Mouse (Mus musculus): ENCODE data around the gene Slc44a5. TPM values are rescaled to one million over a fixed set of nuclear protein-coding genes. Genes with fewer than 3 reads are reported as not detected.

Slc44a5 gene
- polyA plus RNA-seq, 1 experiment from 2014 or later = 0.58 TPM

GRCm38 (mm10) chr3:153944335-153944990, 28.8 kb upstream of the Slc44a5 start, which contains the start of gene Acadm:
Gene Acadm, minus strand, starts transcription at chr3:153944632.
- WGBS = under 1% methylated on average over 41 of the region's 41 CpGs
- peaks cover 18% of the 10 kb centered on the region for H3K4me1 ChIP-seq
- no peaks in the 10 kb centered on the region for H3K9me3 ChIP-seq (replicated peaks)

GRCm38 (mm10) chr3:153947271-153947670, 26.0 kb upstream of the Slc44a5 start:
- peaks cover 18% of the 10 kb centered on the region for H3K4me1 ChIP-seq
- H3K27ac ChIP-seq = no peak overlapping the region
- H3K9ac ChIP-seq = no peak overlapping the region
- H3K27me3 ChIP-seq = no peaks in the 10 kb centered on the region
- WGBS = 79% methylated on average over 4 of the region's 4 CpGs
- H3K4me2 ChIP-seq = no peak overlapping the region
- H3K4me3 ChIP-seq (replicated peaks) = no peak overlapping the region
- H3K9me3 ChIP-seq (replicated peaks) = no peaks in the 10 kb centered on the region
- no peak for ATAC-seq (replicated peaks; ENCODE audit: low FRiP score)
- H3K36me3 ChIP-seq = no peaks in the 10 kb centered on the region

More at GRCm38 (mm10) chr3:153944335-153944990, 28.8 kb upstream of the Slc44a5 start, which contains the start of gene Acadm:
- Histone ChIP-seq H3K27ac (peak within 1 kb of the TSS; percentile 92), H3K9ac (peak within 1 kb of the TSS; percentile 79), H3K27me3 (no peaks in the 10 kb centered on the region), H3K4me2 (peak within 1 kb of the TSS; percentile 74), H3K4me3 (replicated peaks) (peak within 1 kb of the TSS; percentile 90), H3K36me3 (peaks cover 22% of the 10 kb centered on the region)
- ATAC-seq (replicated peaks; ENCODE audit: low FRiP score) = peak; percentile 98

GRCm38 (mm10) chr3:153948176-153948575, 25.1 kb upstream of the Slc44a5 start:
- Histone ChIP-seq H3K36me3 (no peaks in the 10 kb centered on the region), H3K4me2 (no peak overlapping the region), H3K27me3 (no peaks in the 10 kb centered on the region), H3K9me3 (replicated peaks) (no peaks in the 10 kb centered on the region), H3K27ac (no peak overlapping the region), H3K9ac (no peak overlapping the region), H3K4me1 (peaks cover 9% of the 10 kb centered on the region), H3K4me3 (replicated peaks) (no peak overlapping the region)
- no peak for ATAC-seq (replicated peaks; ENCODE audit: low FRiP score)
- 60% methylated on average over 2 of the region's 2 CpGs for WGBS

GRCm38 (mm10) chr3:153957916-153958315, 15.3 kb upstream of the Slc44a5 start:
- no peaks in the 10 kb centered on the region for H3K36me3 ChIP-seq
- WGBS = 88% methylated on average over 5 of the region's 5 CpGs
- H3K4me2 ChIP-seq = no peak overlapping the region
- H3K27ac ChIP-seq = no peak overlapping the region
- H3K4me3 ChIP-seq (replicated peaks) = no peak overlapping the region
- no peak overlapping the region for H3K9ac ChIP-seq
- no peaks in the 10 kb centered on the region for H3K27me3 ChIP-seq
- H3K4me1 ChIP-seq = no peaks in the 10 kb centered on the region
- no peak for ATAC-seq (replicated peaks; ENCODE audit: low FRiP score)
- no peaks in the 10 kb centered on the region for H3K9me3 ChIP-seq (replicated peaks)

GRCm38 (mm10) chr3:153959035-153959730, 14.1 kb upstream of the Slc44a5 start:
- Histone ChIP-seq H3K36me3 (no peaks in the 10 kb centered on the region), H3K27ac (no peak overlapping the region), H3K9ac (no peak overlapping the region), H3K4me3 (replicated peaks) (no peak overlapping the region), H3K9me3 (replicated peaks) (no peaks in the 10 kb centered on the region), H3K4me1 (no peaks in the 10 kb centered on the region), H3K27me3 (no peaks in the 10 kb centered on the region), H3K4me2 (no peak overlapping the region)
- 100% methylated on average over 1 of the region's 1 CpGs for WGBS
- ATAC-seq (replicated peaks; ENCODE audit: low FRiP score) = peak; percentile 26; the same call in 1 of the 2 replicates

GRCm38 (mm10) chr3:153959731-153960207, 13.5 kb upstream of the Slc44a5 start:
- no peaks in the 10 kb centered on the region for H3K9me3 ChIP-seq (replicated peaks)

GRCm38 (mm10) chr3:153960884-153961283, 12.4 kb upstream of the Slc44a5 start:
- Histone ChIP-seq H3K4me2 (no peak overlapping the region), H3K4me3 (replicated peaks) (no peak overlapping the region), H3K9me3 (replicated peaks) (no peaks in the 10 kb centered on the region), H3K4me1 (0 out of 2 replicates have a peak, but pooled peaks cover 4% of the 10 kb centered on the region), H3K9ac (no peak overlapping the region), H3K27ac (no peak overlapping the region), H3K27me3 (no peaks in the 10 kb centered on the region), H3K36me3 (no peaks in the 10 kb centered on the region)
- ATAC-seq (replicated peaks; ENCODE audit: low FRiP score) = no peak
- 58% methylated on average over 2 of the region's 2 CpGs for WGBS

More at GRCm38 (mm10) chr3:153959731-153960207, 13.5 kb upstream of the Slc44a5 start:
- Histone ChIP-seq H3K27me3 (no peaks in the 10 kb centered on the region), H3K36me3 (no peaks in the 10 kb centered on the region), H3K4me3 (replicated peaks) (no peak overlapping the region), H3K27ac (no peak overlapping the region), H3K9ac (no peak overlapping the region), H3K4me2 (no peak overlapping the region), H3K4me1 (no peaks in the 10 kb centered on the region)
- ATAC-seq (replicated peaks; ENCODE audit: low FRiP score) = no peak; the same call in 1 of the 2 replicates
- 76% methylated on average over 9 of the region's 9 CpGs for WGBS

- Histone ChIP-seq H3K4me2 (no peak overlapping the region), H3K27ac (no peak overlapping the region), H3K4me1 (0 out of 2 replicates have a peak, but pooled peaks cover 4% of the 10 kb centered on the region), H3K36me3 (no peaks in the 10 kb centered on the region), H3K27me3 (no peaks in the 10 kb centered on the region), H3K9me3 (replicated peaks) (no peaks in the 10 kb centered on the region), H3K9ac (no peak overlapping the region), H3K4me3 (replicated peaks) (no peak overlapping the region)
- ATAC-seq (replicated peaks; ENCODE audit: low FRiP score) = 0 out of 2 replicates have a peak, but pooled peaks have one; percentile 50
- WGBS = 69% methylated on average over 6 of the region's 6 CpGs
Observed at GRCm38 (mm10) chr3:153961632-153962389, 11.4 kb upstream of the Slc44a5 start.

GRCm38 (mm10) chr3:153967447-153967846, 5.8 kb upstream of the Slc44a5 start:
- Histone ChIP-seq H3K9ac (no peak overlapping the region), H3K4me2 (no peak overlapping the region), H3K27me3 (peaks cover 15% of the 10 kb centered on the region), H3K9me3 (replicated peaks) (no peaks in the 10 kb centered on the region), H3K4me1 (0 out of 2 replicates have a peak, but pooled peaks cover 4% of the 10 kb centered on the region), H3K36me3 (no peaks in the 10 kb centered on the region), H3K27ac (no peak overlapping the region), H3K4me3 (replicated peaks) (no peak overlapping the region)
- 77% methylated on average over 5 of the region's 5 CpGs for WGBS
- ATAC-seq (replicated peaks; ENCODE audit: low FRiP score) = 0 out of 2 replicates have a peak, but pooled peaks have one; percentile 61

- no peak overlapping the region for H3K4me2 ChIP-seq
- H3K36me3 ChIP-seq = no peaks in the 10 kb centered on the region
- no peak overlapping the region for H3K9ac ChIP-seq
- WGBS = 49% methylated on average over 4 of the region's 4 CpGs
- H3K4me1 ChIP-seq = peaks cover 11% of the 10 kb centered on the region
- no peaks in the 10 kb centered on the region for H3K9me3 ChIP-seq (replicated peaks)
- no peak overlapping the region for H3K27ac ChIP-seq
- H3K27me3 ChIP-seq = peaks cover 26% of the 10 kb centered on the region
- H3K4me3 ChIP-seq (replicated peaks) = no peak overlapping the region
- no peak for ATAC-seq (replicated peaks; ENCODE audit: low FRiP score)
Observed at GRCm38 (mm10) chr3:153968549-153968948, 4.7 kb upstream of the Slc44a5 start.

- 75% methylated on average over 4 of the region's 4 CpGs for WGBS
- Histone ChIP-seq H3K4me1 (peaks cover 20% of the 10 kb centered on the region), H3K9ac (no peak overlapping the region)
Observed at GRCm38 (mm10) chr3:153969451-153969850, 3.8 kb upstream of the Slc44a5 start.

More at GRCm38 (mm10) chr3:153969451-153969850, 3.8 kb upstream of the Slc44a5 start:
- H3K27me3 ChIP-seq = peaks cover 35% of the 10 kb centered on the region
- no peak overlapping the region for H3K4me3 ChIP-seq (replicated peaks)
- H3K36me3 ChIP-seq = no peaks in the 10 kb centered on the region
- H3K4me2 ChIP-seq = no peak overlapping the region
- no peaks in the 10 kb centered on the region for H3K9me3 ChIP-seq (replicated peaks)
- no peak for ATAC-seq (replicated peaks; ENCODE audit: low FRiP score)
- H3K27ac ChIP-seq = no peak overlapping the region
